In the genomic region with DNA sequence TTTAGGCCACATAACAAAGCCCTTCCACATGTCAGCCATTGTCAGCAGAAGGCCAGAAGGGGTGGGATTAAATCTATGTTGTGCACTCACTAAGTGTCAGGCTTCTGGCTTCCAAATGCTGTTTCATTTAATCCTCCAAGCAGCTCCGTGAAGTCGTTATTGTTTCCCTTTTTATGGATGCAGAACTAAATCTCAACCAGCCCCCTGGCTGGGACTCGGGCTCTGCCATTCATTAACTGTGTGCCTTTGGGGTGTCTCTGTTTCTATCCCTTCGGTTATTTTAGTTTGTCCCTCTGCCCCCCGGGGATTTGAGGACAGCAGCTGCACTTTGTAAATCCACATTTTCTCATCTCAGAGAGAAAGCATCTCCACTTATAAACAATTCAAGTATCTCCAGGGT, we compare ENCODE assay signal across 15 mouse cellular contexts.
DNase-seq lines count a peak whose midpoint lies in the region; ATAC-seq and TF ChIP-seq lines count a peak whose summit lies in the region.
"Had no signal": no experiment of that assay in that cellular context is flagged by ENCODE, and none has a peak within 500 bp of the region (broad histone marks: within the 10 kb centered on the region; RNA-seq: fewer than 3 reads in every experiment).

No protein-coding gene starts in this region.

- no peaks in the 10 kb centered on the region for H3K9me3 ChIP-seq in embryonic facial prominence, embryonic 15.5 days (replicated peaks)
- no peaks in the 10 kb centered on the region for H3K9me3 ChIP-seq in midbrain, embryonic 13.5 days
- no peaks in the 10 kb centered on the region for H3K9me3 ChIP-seq in liver, postnatal 0 days (ENCODE audit: low read length)
- no peaks in the 10 kb centered on the region for H3K9me3 ChIP-seq in neural tube, embryonic 15.5 days (replicated peaks)
- H3K9me3 ChIP-seq: heart, embryonic 10.5 days; liver, embryonic 15.5 days had no signal

- no peak overlapping the region for H3K4me2 ChIP-seq in embryonic facial prominence, embryonic 15.5 days (replicated peaks)
- no peak overlapping the region for H3K4me2 ChIP-seq in midbrain, embryonic 13.5 days (replicated peaks)
- H3K4me2 ChIP-seq in liver, postnatal 0 days (ENCODE audit: low read depth, low read length) = no peak overlapping the region
- no peak overlapping the region for H3K4me2 ChIP-seq in neural tube, embryonic 15.5 days
- H3K4me2 ChIP-seq: liver, embryonic 15.5 days had no signal

- peak; percentile 55 for ATAC-seq in embryonic facial prominence, embryonic 15.5 days (ENCODE audit: insufficient number of reproducible peaks, low FRiP score, low TSS enrichment, low read depth)
- ATAC-seq in midbrain, embryonic 13.5 days = 0 out of 2 replicates have a peak, but pooled peaks have one; percentile 11
- no peak for ATAC-seq in liver, postnatal 0 days
- ATAC-seq in neural tube, embryonic 15.5 days (ENCODE audit: low FRiP score) = no peak
- ATAC-seq: forebrain, embryonic 16.5 days; hindbrain, embryonic 16.5 days had no signal

- H3K27me3 ChIP-seq in embryonic facial prominence, embryonic 15.5 days = no peaks in the 10 kb centered on the region
- H3K27me3 ChIP-seq in midbrain, embryonic 13.5 days = no peaks in the 10 kb centered on the region
- H3K27me3 ChIP-seq in liver, postnatal 0 days (ENCODE audit: insufficient read depth, low read length) = no peaks in the 10 kb centered on the region
- no peaks in the 10 kb centered on the region for H3K27me3 ChIP-seq in neural tube, embryonic 15.5 days (replicated peaks)
- H3K27me3 ChIP-seq: liver, embryonic 15.5 days had no signal

- WGBS in embryonic facial prominence, embryonic 15.5 days = 30% methylated on average over 5 of the region's 5 CpGs
- WGBS in midbrain, embryonic 13.5 days = 23% methylated on average over 5 of the region's 5 CpGs
- WGBS in liver, postnatal 0 days (ENCODE audit: insufficient replicate concordance) = 61% methylated on average over 5 of the region's 5 CpGs
- 39% methylated on average over 5 of the region's 5 CpGs for WGBS in neural tube, embryonic 15.5 days

- H3K9ac ChIP-seq in embryonic facial prominence, embryonic 15.5 days = no peak overlapping the region
- H3K9ac ChIP-seq in midbrain, embryonic 13.5 days (replicated peaks) = no peak overlapping the region
- H3K9ac ChIP-seq in liver, postnatal 0 days (replicated peaks) = no peak overlapping the region
- H3K9ac ChIP-seq in neural tube, embryonic 15.5 days (replicated peaks) = no peak overlapping the region
- H3K9ac ChIP-seq: liver, embryonic 15.5 days had no signal

- TF ChIP-seq EP300 in liver, postnatal 0 days (IDR thresholded peaks at IDR 0.05; ENCODE audit: low read depth) = no peak

- peaks cover 24% of the 10 kb centered on the region for H3K4me1 ChIP-seq in embryonic facial prominence, embryonic 15.5 days
- H3K4me1 ChIP-seq in midbrain, embryonic 13.5 days (replicated peaks) = 0 out of 2 replicates have a peak, but pooled peaks cover 5% of the 10 kb centered on the region
- no peaks in the 10 kb centered on the region for H3K4me1 ChIP-seq in liver, postnatal 0 days (ENCODE audit: insufficient read depth)
- no peaks in the 10 kb centered on the region for H3K4me1 ChIP-seq in neural tube, embryonic 15.5 days
- H3K4me1 ChIP-seq: liver, embryonic 15.5 days had no signal

- TF ChIP-seq CTCF in liver, postnatal 0 days (IDR thresholded peaks at IDR 0.05; ENCODE audit: low read depth) = no peak

- peak overlapping the region; percentile 66 for H3K27ac ChIP-seq in embryonic facial prominence, embryonic 15.5 days (replicated peaks)
- H3K27ac ChIP-seq in midbrain, embryonic 13.5 days = no peak overlapping the region
- H3K27ac ChIP-seq in liver, postnatal 0 days (ENCODE audit: low read depth) = no peak overlapping the region
- H3K27ac ChIP-seq in neural tube, embryonic 15.5 days (replicated peaks) = no peak overlapping the region
- H3K27ac ChIP-seq: gastrocnemius, adult 2 months; heart, embryonic 10.5 days; kidney, postnatal 0 days; liver, embryonic 15.5 days had no signal

- H3K36me3 ChIP-seq in embryonic facial prominence, embryonic 15.5 days = no peaks in the 10 kb centered on the region
- no peaks in the 10 kb centered on the region for H3K36me3 ChIP-seq in midbrain, embryonic 13.5 days
- no peaks in the 10 kb centered on the region for H3K36me3 ChIP-seq in liver, postnatal 0 days (replicated peaks; ENCODE audit: insufficient read depth, low read length)
- H3K36me3 ChIP-seq in neural tube, embryonic 15.5 days = no peaks in the 10 kb centered on the region
- H3K36me3 ChIP-seq: heart, embryonic 10.5 days; liver, embryonic 15.5 days had no signal

- DNase-seq in retina, postnatal 1 day = peak; percentile 8
- DNase-seq in retina, embryonic 14.5 days (ENCODE audit: low spot score) = no peak
- DNase-seq in gastrocnemius, adult 18-20 months (ENCODE audit: low spot score) = no peak
- DNase-seq in liver, postnatal 0 days = no peak
- DNase-seq: cerebellum, adult 11-12 months; layer of hippocampus, adult 9-11 months had no signal

- H3K4me3 ChIP-seq in embryonic facial prominence, embryonic 15.5 days (replicated peaks) = no peak overlapping the region
- no peak overlapping the region for H3K4me3 ChIP-seq in midbrain, embryonic 13.5 days (replicated peaks)
- H3K4me3 ChIP-seq in liver, postnatal 0 days (ENCODE audit: low read depth, low read length) = no peak overlapping the region
- H3K4me3 ChIP-seq in neural tube, embryonic 15.5 days (replicated peaks) = no peak overlapping the region
- H3K4me3 ChIP-seq: gastrocnemius, adult 2 months; heart, embryonic 10.5 days; liver, embryonic 15.5 days had no signal

Comparison
In these comparisons a context has a peak if more than half of its experiments do, and no peak if none do; other contexts are left out.
1. ATAC-seq: peak in embryonic facial prominence, embryonic 15.5 days (single experiment) and midbrain, embryonic 13.5 days (single experiment); none in liver, postnatal 0 days (single experiment) and neural tube, embryonic 15.5 days (single experiment).